Mouse (Mus musculus): Measurements from ENCODE around the gene Gdpd1. TPM values are rescaled to one million over a fixed set of nuclear protein-coding genes. Genes with fewer than 3 reads are reported as not detected.

Gdpd1 gene
- 25.0 and 25.9 TPM in 2 replicates for polyA plus RNA-seq (2014; fragmentation: Nextera tagmentation; extraction: Ambion mirVana)

GRCm38 (mm10) chr11:87073866-87074440 is at the start of gene Gdpd1:
Gene Gdpd1 (minus strand): TSS chr11:87074062.
- under 1% methylated on average over 43 of the region's 43 CpGs for WGBS
- H3K36me3 ChIP-seq (ENCODE audit: control insufficient read depth, insufficient read depth, low read length) = peaks cover 17% of the 10 kb centered on the region

GRCm38 (mm10) chr11:87121864-87122263 is 48.0 kb upstream of the Gdpd1 start:
- no peaks in the 10 kb centered on the region for H3K27me3 ChIP-seq (ENCODE audit: control insufficient read depth, insufficient read depth, low read length)
- no peak overlapping the region for H3K4me3 ChIP-seq (ENCODE audit: low read depth, low read length)
- WGBS = 84% methylated on average over 8 of the region's 8 CpGs
- no peaks in the 10 kb centered on the region for H3K4me1 ChIP-seq (ENCODE audit: control insufficient read depth, insufficient read depth, low read length)
- H3K4me2 ChIP-seq (replicated peaks; ENCODE audit: low read depth, low read length) = no peak overlapping the region
- peaks cover 60% of the 10 kb centered on the region for H3K36me3 ChIP-seq (ENCODE audit: control insufficient read depth, insufficient read depth, low read length)
- no peak overlapping the region for H3K9ac ChIP-seq (replicated peaks; ENCODE audit: low read depth, low read length)
- H3K9me3 ChIP-seq (ENCODE audit: control insufficient read depth, low read depth, low read length) = no peaks in the 10 kb centered on the region
- no peak for ATAC-seq (ENCODE audit: insufficient number of reproducible peaks, insufficient read depth, low FRiP score, low read depth)
- H3K27ac ChIP-seq (ENCODE audit: low read length) = no peak overlapping the region

More at GRCm38 (mm10) chr11:87073866-87074440, at the start of gene Gdpd1:
- Histone ChIP-seq H3K4me3 (ENCODE audit: low read depth, low read length) (peak within 1 kb of the TSS; percentile 61), H3K4me2 (replicated peaks; ENCODE audit: low read depth, low read length) (peak within 1 kb of the TSS; percentile 98), H3K27ac (ENCODE audit: low read length) (peak within 1 kb of the TSS; percentile 67; the same call in 1 of the 2 replicates), H3K9ac (replicated peaks; ENCODE audit: low read depth, low read length) (peak within 1 kb of the TSS; percentile 60), H3K27me3 (ENCODE audit: control insufficient read depth, insufficient read depth, low read length) (no peaks in the 10 kb centered on the region), H3K9me3 (ENCODE audit: control insufficient read depth, low read depth, low read length) (no peaks in the 10 kb centered on the region), H3K4me1 (ENCODE audit: control insufficient read depth, insufficient read depth, low read length) (no peaks in the 10 kb centered on the region)
- peak; percentile 88 for ATAC-seq (ENCODE audit: insufficient number of reproducible peaks, insufficient read depth, low FRiP score, low read depth)

- Histone ChIP-seq H3K4me2 (replicated peaks; ENCODE audit: low read depth, low read length) (peak overlapping the region; percentile 59), H3K4me3 (ENCODE audit: low read depth, low read length) (peak overlapping the region; percentile 92), H3K9me3 (ENCODE audit: control insufficient read depth, low read depth, low read length) (no peaks in the 10 kb centered on the region), H3K36me3 (ENCODE audit: control insufficient read depth, insufficient read depth, low read length) (peaks cover 18% of the 10 kb centered on the region), H3K27ac (ENCODE audit: low read length) (peak overlapping the region; percentile 97), H3K9ac (replicated peaks; ENCODE audit: low read depth, low read length) (peak overlapping the region; percentile 97), H3K4me1 (ENCODE audit: control insufficient read depth, insufficient read depth, low read length) (peaks cover 8% of the 10 kb centered on the region; the same call in 1 of the 2 replicates), H3K27me3 (ENCODE audit: control insufficient read depth, insufficient read depth, low read length) (no peaks in the 10 kb centered on the region)
- WGBS = 2% methylated on average over 9 of the region's 9 CpGs
- ATAC-seq (ENCODE audit: insufficient number of reproducible peaks, insufficient read depth, low FRiP score, low read depth) = no peak
These were observed 36.5 kb upstream of the Gdpd1 start for GRCm38 (mm10) chr11:87110172-87110909.

GRCm38 (mm10) chr11:87109519-87110171 is 35.8 kb upstream of the Gdpd1 start:
- WGBS = 0% methylated on average over 42 of the region's 42 CpGs
- no peak for ATAC-seq (ENCODE audit: insufficient number of reproducible peaks, insufficient read depth, low FRiP score, low read depth)

GRCm38 (mm10) chr11:87108755-87109518 is 35.1 kb upstream of the Gdpd1 start, which contains the start of gene Ska2:
Gene Ska2 (plus strand): TSS chr11:87109234.
- Histone ChIP-seq H3K27me3 (ENCODE audit: control insufficient read depth, insufficient read depth, low read length) (no peaks in the 10 kb centered on the region), H3K36me3 (ENCODE audit: control insufficient read depth, insufficient read depth, low read length) (peaks cover 25% of the 10 kb centered on the region), H3K9me3 (ENCODE audit: control insufficient read depth, low read depth, low read length) (no peaks in the 10 kb centered on the region), H3K27ac (ENCODE audit: low read length) (peak within 1 kb of the TSS; percentile 97), H3K9ac (replicated peaks; ENCODE audit: low read depth, low read length) (peak within 1 kb of the TSS; percentile 97), H3K4me3 (ENCODE audit: low read depth, low read length) (peak within 1 kb of the TSS; percentile 92), H3K4me1 (ENCODE audit: control insufficient read depth, insufficient read depth, low read length) (peaks cover 8% of the 10 kb centered on the region; the same call in 1 of the 2 replicates), H3K4me2 (replicated peaks; ENCODE audit: low read depth, low read length) (peak within 1 kb of the TSS; percentile 59)
- ATAC-seq (ENCODE audit: insufficient number of reproducible peaks, insufficient read depth, low FRiP score, low read depth) = peak; percentile 99
- WGBS = under 1% methylated on average over 40 of the region's 40 CpGs

More at GRCm38 (mm10) chr11:87109519-87110171, 35.8 kb upstream of the Gdpd1 start:
- Histone ChIP-seq H3K4me2 (replicated peaks; ENCODE audit: low read depth, low read length) (peak overlapping the region; percentile 59), H3K9ac (replicated peaks; ENCODE audit: low read depth, low read length) (peak overlapping the region; percentile 97), H3K27ac (ENCODE audit: low read length) (peak overlapping the region; percentile 97), H3K36me3 (ENCODE audit: control insufficient read depth, insufficient read depth, low read length) (peaks cover 20% of the 10 kb centered on the region), H3K4me1 (ENCODE audit: control insufficient read depth, insufficient read depth, low read length) (peaks cover 8% of the 10 kb centered on the region; the same call in 1 of the 2 replicates), H3K4me3 (ENCODE audit: low read depth, low read length) (peak overlapping the region; percentile 92), H3K27me3 (ENCODE audit: control insufficient read depth, insufficient read depth, low read length) (no peaks in the 10 kb centered on the region), H3K9me3 (ENCODE audit: control insufficient read depth, low read depth, low read length) (no peaks in the 10 kb centered on the region)

GRCm38 (mm10) chr11:87108409-87108754 is 34.5 kb upstream of the Gdpd1 start, which contains the start of gene Prr11:
Gene Prr11 (minus strand): TSS chr11:87108708.
- Histone ChIP-seq H3K4me1 (ENCODE audit: control insufficient read depth, insufficient read depth, low read length) (peaks cover 8% of the 10 kb centered on the region; the same call in 1 of the 2 replicates), H3K4me3 (ENCODE audit: low read depth, low read length) (peak within 1 kb of the TSS; percentile 92), H3K27me3 (ENCODE audit: control insufficient read depth, insufficient read depth, low read length) (no peaks in the 10 kb centered on the region), H3K9ac (replicated peaks; ENCODE audit: low read depth, low read length) (peak within 1 kb of the TSS; percentile 97), H3K9me3 (ENCODE audit: control insufficient read depth, low read depth, low read length) (no peaks in the 10 kb centered on the region), H3K27ac (ENCODE audit: low read length) (peak within 1 kb of the TSS; percentile 97), H3K4me2 (replicated peaks; ENCODE audit: low read depth, low read length) (peak within 1 kb of the TSS; percentile 59), H3K36me3 (ENCODE audit: control insufficient read depth, insufficient read depth, low read length) (peaks cover 23% of the 10 kb centered on the region)
- ATAC-seq (ENCODE audit: insufficient number of reproducible peaks, insufficient read depth, low FRiP score, low read depth) = no peak
- WGBS = 0% methylated on average over 14 of the region's 14 CpGs

GRCm38 (mm10) chr11:87087142-87087541 is 13.3 kb upstream of the Gdpd1 start:
- Histone ChIP-seq H3K27ac (ENCODE audit: low read length) (peak overlapping the region; percentile 15; the same call in 1 of the 2 replicates), H3K27me3 (ENCODE audit: control insufficient read depth, insufficient read depth, low read length) (no peaks in the 10 kb centered on the region), H3K9me3 (ENCODE audit: control insufficient read depth, low read depth, low read length) (no peaks in the 10 kb centered on the region), H3K36me3 (ENCODE audit: control insufficient read depth, insufficient read depth, low read length) (peaks cover 42% of the 10 kb centered on the region), H3K4me2 (replicated peaks; ENCODE audit: low read depth, low read length) (peak overlapping the region; percentile 77), H3K4me1 (ENCODE audit: control insufficient read depth, insufficient read depth, low read length) (peaks cover 19% of the 10 kb centered on the region), H3K9ac (replicated peaks; ENCODE audit: low read depth, low read length) (no peak overlapping the region), H3K4me3 (ENCODE audit: low read depth, low read length) (peak overlapping the region; percentile 88)
- ATAC-seq (ENCODE audit: insufficient number of reproducible peaks, insufficient read depth, low FRiP score, low read depth) = no peak
- WGBS = 67% methylated on average over 2 of the region's 2 CpGs
